Mouse (Mus musculus) urinary bladder, postnatal 25 days (tissue): ENCODE data around the gene Cgnl1.

Experiments
- DNase-seq: peaks from one replicate; pipeline ENCODE4 v3.0.0; 2022; ENCODE audit warnings: low spot score

The Cgnl1 gene

DNA sequence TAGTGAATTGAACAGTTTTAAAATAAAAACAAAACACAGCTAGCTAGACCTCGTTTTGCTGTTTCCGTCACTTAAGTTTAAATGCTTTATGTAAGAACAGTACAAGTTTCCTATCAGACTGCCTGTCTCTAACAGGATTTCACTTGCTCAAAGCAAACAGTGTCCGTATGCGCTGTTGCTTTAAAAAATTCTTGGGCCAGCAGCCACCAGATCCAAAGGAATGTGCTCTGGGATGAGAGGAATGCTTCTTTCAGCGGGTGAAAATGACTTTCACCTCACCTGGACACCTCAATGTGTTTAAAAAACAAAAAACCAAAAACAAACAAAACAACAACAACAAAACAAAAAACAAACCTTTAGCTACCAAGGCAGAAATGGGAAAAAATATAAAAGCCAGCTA is 54.4 kb downstream of the Cgnl1 start:
- DNase-seq: no peak

DNA sequence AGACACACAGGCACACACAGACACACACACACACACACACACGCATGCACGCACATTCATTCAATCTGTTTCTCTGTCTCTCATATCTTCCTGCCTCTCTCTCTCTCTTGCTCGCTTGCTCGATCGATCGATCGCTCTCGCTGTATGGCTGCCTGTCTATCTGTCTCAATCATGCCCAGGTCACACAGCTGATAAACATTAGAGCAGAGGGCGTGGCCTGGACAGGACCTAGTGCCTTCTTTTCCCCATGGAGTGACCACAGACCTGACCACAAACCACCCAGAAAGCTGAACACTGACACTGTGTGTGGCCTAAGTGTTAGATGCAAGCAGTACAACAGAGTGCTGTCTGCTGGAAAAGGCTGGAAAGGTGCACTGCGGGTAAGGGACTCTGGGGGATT is 60.6 kb downstream of the Cgnl1 start:
- no peak for DNase-seq

DNA sequence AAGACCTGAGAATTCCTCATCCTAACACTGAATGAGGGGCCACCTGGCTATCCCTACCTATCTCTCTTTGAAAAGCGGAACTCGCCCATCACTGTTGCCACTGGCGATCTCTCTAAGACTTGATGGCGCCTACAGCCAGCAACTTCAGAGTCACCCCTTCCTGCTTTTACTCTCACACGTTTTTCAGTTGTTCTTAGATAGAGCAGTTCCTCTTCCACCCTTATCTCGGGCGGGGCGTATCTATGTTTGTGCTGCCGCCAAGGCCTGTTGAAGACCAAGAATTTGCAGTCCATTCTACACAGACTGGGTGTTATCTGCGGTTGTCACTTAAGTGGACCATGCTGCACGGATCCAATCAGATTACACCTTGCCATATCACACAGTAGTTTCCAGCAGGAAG is 62.2 kb downstream of the Cgnl1 start:
- DNase-seq: no peak

DNA sequence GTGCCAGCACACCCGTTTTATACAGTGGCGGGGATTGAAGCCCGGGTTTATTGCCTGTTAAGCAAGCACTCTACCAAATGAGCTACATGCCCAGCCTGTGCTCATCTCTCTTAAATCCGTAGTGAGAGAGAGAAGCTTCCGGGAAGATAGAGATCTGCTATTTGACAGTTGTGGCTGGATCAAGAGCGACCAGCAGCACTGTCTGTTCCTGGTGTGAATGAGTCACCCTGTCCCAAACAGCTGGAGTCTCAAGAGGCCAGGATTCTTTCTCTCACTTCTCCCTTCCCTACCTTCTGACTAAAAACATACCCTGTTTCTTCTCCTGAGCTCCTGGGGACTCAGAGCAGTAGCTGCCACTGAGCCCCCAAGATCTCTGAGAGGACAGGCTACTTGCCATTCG is 63.4 kb downstream of the Cgnl1 start:
- no peak for DNase-seq

DNA sequence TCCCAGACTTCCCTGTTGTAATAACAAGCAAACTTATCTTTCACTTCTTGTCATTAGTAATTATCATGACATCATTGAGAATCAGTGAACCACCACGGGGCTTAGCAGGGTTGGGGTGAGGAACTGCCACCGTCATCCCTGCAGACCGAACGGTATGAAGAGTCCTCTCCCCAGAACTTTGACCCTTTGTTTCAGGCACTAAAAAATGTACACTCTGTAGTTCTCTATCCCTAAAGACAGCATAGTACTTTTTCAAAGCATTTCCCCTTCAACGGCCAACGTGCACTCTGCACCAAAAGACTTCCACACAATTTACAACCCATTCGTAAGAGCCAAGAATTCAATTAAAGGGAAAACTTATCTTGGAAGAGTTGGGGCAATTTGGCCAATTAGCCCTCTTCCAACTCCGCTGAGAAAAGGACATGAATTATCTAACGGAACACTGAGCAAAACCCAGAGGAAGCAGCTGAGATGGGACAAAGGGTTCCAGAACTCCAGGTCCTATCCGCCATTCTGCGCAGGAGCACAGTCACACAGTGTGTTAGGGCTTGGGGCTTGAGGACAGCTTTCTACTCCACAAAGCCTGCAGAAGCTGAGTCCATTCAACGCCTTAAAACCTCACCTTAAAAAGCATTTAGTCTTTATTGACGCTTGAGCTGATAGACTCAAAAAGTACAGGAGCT is 66.9 kb downstream of the Cgnl1 start:
- DNase-seq: no peak

DNA sequence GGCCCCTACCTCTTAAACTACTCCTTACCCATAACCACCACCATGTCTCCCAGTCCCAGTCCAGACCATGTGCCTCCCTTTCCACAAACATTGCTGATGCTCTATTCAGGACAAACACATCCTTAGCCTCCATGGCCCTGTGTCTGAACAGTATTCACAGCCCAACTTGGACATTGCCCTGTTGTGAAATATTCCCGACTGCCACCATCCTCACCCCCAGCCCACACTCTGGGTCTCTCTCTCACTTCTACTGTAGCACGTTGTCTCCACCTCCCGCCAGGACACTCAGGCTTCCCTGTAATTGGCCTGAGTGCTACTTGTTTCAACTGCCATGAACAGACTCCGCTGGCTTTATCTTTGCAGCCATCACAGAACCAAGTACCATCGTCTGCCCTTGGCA is 72.3 kb downstream of the Cgnl1 start:
- no peak for DNase-seq

DNA sequence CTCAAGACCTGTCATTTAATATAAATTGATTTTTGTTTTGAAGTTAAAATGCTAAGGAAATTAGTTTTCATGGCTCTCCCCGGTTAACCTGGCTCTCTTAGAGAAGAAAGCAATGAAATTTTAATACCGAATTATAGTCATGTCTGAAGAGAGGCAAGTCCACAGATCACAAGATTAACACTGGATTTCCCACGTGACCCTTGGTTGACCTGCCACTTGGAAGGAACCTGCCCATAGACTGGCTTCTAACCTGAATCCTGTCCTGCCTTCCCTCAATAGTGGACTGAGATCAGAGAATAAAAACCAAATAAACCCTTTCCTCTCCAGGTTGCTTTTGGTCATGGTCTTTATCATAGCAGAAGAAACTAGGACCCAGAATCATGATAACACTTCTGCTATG is 73.3 kb downstream of the Cgnl1 start:
- DNase-seq: no peak

DNA sequence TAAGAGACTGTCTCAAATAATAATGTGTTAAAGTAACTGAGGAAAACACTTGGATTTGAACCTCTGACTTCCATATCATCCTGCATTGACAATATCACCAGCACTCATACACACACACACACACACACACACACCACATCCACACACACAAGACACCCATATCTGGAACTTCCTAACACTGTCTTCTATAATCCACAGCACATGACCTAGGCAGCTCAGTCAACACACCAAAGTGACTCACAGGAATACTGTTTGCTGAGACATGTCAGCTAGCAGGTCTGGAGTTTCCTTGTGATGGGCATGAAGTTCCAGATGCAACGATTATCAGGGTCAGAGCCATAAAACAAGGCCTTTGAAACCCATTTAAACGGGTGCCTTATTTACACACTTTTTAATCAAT is 74.2 kb downstream of the Cgnl1 start:
- no peak for DNase-seq

DNA sequence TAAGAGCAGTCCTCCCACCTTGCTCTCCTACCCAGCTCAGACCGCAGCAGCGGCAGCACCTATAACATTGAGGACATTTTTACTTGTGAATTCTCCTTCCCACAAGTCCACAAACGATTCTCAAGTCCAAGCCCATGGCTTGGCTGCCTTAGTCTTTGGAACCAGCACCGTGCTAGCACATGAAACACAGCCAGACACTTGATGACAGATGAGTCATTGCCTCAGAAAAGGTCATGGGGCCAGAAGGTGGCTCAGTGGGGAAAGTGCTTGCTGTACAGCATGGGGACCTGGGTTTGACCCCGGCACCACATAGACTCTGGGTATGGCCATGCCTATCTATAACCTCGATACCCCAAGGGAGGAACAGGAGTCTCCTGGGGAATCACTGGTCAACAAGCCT is 74.6 kb downstream of the Cgnl1 start:
- no peak for DNase-seq

DNA sequence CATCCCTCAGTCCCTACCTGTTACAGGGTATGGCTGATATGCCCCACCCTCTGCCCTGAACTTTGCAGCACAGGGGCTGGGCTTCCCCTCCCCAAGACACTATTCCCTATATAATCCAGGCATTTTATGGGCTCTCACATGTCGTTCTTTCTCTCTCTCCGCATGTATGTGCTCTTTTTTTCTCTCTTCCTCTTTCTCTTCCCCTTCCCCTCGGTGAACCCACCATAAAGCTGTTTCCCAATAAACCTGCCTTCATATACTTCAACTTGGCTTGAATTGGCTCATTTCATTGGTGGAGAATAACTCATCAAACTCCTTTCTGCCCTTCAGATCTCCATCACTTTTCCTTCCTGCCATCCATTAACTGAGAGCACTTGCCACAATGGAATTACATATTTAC is 76.3 kb downstream of the Cgnl1 start:
- DNase-seq: no peak

DNA sequence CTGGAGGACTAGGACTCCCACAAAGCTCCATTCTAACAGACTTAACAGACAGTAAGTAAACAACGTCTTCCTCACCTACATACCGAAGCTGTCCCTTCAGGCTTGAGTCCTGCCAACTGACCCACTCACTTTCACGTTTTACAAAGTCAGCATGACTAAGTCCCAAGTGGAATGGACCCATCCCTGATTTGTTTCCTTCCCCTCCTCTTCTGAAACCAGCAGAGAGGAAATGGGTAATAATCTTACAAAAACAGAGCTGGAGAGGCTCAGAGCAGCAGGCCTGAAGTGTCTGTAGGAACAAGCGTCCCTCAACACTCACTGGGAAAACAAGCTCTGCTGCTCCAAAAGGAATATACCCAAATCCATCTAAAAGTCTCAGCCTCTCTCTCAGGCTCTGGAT is 77.2 kb downstream of the Cgnl1 start:
- DNase-seq: no peak

DNA sequence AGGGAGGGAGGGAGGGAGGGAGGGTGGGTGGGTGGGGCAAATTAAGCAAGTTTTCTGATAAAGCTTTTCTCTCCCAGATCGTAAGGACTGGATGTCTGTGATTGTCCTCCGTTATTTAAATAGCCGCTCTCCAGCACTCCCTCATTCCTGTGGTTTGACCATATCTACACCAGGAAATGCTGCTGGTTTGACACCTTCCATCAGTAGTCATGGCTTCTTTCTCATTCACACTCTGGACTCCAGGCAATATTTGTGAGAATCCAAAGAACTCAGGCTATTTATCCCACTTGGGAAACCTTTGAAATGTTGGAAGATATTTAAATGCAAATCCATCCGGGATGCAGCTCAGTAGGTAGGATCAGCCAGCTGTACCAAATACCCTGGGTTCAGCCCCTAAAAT is 77.6 kb downstream of the Cgnl1 start:
- no peak for DNase-seq

DNA sequence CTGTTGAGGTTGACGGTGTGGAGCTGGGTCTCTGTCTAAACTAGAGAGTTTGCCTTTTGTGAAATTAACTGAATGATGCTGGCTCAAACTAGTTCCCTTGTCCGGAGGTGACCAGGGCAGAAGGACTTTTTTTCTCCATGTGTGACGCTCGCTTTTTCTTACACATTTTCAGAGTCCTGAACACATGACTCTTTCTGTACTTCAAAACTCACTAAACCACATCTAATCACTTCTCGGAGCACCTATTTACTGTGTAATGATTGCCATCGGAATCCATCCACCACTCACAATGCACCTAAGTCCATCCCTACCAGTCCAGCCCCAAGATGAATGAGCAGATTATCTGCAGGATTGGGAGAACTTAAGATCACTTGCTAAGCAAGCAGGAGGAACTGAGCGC is 79.2 kb downstream of the Cgnl1 start:
- no peak for DNase-seq

DNA sequence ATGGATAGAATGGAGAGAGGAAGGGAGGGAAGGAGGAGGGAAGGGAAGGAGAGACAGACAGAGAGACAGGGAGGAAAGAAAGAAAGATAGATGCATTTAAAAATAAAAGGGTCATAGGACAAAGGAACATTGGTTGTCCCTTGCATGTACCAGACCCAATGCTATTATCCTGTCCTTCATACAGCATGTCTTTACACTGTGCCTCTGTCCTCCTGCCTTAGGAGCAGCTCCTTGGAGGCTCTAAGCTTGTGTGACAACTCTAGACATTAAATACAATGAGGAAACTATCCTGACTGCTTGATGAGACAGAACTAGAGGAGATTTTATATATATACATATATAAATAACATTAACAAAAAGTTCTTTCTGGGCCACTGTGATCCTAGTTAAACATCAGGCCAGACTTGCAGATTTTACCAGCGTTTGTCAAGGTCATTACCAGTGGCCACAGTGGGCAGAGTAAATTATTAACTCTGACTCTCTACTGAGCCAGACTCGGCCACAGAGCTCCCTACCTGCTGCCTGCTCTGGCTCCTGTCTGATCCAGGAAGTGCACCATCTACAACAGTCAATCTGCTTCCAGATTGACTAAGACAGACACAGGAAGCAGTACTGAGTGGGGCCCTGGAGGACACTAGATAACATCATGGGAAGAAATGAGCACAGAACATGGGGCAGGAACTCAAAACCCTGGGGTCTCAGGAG is 81.9 kb downstream of the Cgnl1 start:
- DNase-seq: no peak

DNA sequence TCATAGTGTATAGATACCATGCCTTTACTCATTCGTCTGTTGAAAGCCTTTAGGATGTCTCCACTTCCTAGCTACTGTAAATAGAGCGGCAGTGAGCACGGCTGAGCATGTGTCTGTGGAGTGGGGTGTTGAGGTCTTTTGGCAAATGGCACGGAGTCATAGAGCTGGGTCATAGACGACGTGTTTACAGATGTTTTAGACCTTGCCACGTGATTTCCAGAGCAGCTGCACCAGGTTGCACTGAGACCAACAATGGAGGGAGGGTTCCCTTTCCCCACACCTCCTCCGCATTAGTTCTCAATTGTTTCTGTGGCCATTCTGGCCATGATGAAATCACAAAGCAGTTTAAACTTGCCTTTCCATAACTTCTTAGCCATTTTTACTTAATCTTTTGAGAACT is 84.9 kb downstream of the Cgnl1 start:
- no peak for DNase-seq

DNA sequence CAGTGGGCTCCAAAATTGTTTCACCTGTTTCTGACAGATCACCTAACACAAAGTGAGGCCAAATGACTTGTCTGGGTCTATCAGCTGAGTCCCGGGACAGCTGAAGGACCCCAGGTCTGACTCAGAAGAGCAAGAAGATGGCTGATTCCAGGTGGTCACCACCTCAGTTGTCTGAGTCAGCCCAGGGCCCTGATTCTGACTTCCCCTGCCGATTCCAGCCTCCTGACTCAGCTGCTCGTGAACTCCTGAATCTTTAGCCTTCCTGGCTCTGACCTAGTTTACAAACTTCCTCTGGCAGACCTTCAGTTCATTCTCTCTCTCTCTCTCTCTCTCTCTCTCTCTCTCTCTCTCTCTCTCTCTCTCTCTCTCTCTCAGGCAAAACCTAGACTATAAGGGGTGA is 86.6 kb downstream of the Cgnl1 start:
- DNase-seq: no peak

DNA sequence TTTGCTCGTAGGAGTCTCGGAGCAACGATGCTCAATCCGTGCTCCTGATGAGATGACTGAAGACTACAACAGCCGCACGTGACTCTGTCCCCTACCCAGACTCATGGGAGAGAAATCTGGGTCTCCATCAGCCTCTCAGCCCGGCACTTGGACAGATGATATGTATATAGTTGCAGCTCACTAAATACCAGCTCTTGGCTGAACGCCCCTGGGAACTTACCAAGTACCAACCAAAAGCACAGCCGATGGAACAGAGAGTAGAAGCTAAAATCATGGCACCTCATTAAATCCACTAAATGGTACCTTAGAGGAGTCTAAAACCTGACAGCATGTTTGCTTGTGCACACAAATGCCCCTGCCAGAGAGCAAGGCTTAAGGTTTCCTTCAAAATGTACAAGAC is 91.0 kb downstream of the Cgnl1 start:
- no peak for DNase-seq

DNA sequence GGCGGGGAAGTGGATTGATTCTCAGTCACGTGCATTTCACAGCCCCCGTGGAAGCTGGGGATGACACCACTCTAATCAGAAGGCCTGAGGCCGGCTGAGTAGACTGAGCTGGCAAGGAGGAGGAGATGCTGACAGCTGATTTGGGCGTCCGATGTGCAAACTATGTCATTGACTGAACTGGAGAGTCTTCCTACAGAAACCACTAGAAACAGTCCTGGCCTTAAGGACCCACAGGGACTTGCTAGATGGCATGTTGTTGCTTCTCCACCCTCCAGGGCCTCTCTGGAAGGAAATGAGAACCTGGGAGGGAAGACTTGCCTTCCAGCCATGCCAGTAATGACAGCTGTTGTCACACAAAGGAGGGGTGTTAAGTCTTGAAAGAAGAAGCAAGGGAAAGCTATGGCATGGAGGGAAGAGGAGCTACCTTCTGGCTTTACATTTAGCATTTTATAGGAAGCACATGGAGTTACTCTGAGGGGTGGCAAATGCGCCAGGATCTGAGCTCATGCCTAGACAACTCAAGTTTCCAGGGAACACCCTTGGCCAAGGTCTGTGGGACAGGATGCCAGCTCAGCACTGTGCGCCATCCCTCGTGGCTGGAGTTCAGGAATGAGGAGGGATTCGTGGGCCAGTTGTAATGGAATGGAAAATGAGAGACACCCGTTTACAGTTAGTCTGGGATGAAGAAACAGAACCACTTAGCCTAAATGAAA is 92.1 kb downstream of the Cgnl1 start:
- peak; percentile 38 for DNase-seq

DNA sequence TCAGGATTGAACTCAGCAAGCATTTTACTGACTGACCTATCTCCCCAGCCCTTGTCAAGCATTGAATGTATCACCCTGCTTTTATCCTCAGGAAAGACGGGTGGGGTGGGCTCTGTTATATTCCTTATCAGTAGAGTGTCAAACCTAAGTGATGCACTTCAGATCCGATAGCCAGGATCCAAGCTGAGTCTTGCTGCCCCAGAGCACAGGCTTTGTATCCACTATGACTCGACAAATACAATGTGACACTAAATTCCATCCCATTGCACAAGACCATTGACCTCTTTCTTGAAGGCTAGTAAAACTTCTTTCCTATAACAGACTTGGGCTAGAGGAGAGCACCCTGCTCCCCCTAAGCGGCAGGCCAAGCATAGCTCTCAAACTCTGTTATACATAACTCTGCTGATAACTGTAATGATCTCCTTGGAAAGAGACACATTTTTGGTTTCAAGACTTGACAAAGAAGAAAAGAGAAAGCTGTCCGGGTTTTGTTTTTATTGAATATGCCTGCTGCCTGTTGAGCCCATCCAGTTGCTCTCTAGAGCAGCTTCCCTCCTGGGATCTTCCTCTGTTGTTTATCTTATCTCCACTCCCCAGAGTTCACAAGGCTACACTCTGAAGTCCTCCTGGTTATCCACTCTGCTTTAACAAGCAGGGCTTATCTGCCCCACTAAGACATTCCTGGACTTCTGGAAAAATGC is 94.3 kb downstream of the Cgnl1 start:
- DNase-seq: no peak

DNA sequence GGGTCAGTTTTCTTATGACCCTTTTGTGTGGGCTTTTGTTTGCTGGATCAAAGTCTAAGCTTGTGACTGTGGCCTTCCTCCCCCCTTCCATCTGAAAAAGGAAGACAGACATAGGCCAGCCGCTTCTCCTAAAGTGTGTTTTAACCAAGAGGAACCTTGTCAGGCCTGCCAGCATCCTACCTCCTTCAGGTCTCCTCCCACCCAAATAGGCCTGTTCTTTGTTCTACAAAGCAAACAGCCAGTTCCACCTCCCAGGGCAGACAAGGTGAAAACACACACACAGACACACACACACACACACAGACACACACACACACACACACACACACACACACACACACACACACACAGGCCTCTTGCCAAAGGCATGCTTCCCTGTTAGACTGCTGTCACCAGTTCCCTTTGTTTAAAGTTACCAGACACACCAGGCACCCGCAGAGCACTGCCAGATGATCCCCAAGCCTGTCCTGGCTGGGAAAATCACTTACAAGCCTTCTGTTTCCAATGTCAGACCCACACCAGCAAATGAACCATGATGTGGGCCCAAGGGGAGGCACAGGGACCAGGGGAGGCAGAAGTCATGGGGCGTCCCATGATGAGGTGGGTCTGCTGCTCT is 95.5 kb downstream of the Cgnl1 start:
- no peak for DNase-seq

DNA sequence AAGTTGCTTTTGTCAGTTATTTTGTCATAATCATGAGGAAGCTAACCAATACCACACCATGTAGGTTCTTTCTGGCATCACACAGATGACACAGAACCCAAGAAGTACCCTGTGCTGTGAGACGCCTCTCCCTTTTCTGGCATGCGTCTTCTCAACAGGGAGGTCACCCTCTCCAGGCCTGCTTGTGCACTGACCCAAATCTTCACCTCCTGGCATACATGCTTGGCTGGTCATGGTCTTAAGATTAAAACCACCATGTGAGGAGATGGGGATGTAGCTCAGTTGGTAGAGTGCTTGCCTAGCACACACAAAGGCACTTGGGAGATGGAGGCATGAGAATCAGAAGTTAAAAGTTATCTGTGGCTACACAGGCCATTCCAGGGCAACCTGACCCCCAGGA is 96.2 kb downstream of the Cgnl1 start:
- no peak for DNase-seq

DNA sequence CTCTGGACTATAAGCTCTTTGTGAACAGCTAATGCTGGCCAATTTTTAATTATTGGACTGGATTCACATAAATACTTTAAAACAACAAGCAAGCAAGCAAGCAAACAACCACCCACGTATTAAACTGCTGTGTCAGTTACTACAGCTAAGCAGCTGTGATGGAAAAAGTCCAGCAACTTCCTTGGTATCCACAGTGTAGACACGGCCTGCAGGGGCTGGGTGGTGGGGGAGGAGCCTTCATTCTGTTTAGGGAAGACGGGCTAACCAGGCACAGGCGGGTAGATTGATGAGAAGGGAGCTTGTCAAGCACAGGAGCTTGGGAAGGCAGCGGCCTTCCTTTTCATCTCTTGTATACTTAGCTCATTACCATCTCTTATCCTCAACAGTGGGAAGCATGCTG is 96.9 kb downstream of the Cgnl1 start:
- no peak for DNase-seq
